Mouse (Mus musculus): ENCODE data around the gene Spin2d. TPM values are rescaled to one million over a fixed set of nuclear protein-coding genes. Genes with fewer than 3 reads are reported as not detected.
"Not testable (repeated sequence)": the region's sequence is repeated elsewhere in the genome, so short reads cannot be mapped to it uniquely, and the experiment has no call there.

The Spin2d gene
- polyA plus RNA-seq (2014; fragmentation: Nextera tagmentation; extraction: Ambion mirVana): not detected in 2 replicates

DNA sequence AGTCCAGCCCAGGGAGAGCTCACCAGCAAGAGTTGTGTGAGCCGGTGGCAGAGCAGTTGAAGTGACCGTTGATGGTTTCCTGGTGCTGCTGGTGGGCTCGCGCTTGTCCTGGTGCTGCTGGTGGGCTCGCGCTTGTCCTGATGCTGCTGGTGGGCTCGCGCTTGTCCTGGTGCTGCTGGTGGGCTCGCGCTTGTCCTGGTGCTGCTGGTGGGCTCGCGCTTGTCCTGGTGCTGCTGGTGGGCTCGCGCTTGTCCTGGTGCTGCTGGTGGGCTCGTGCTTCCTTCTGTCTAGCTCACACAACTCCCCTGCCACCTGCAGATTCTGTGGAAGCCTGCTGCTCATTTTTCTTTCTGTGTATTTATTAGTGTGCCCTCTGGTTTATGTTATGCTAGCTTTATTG, at the start of gene Spin2d:
Gene Spin2d, minus strand, starts transcription at position 101 of the 400 bp plus-strand sequence.
- H3K9ac ChIP-seq; H3K4me1 ChIP-seq (replicated peaks; ENCODE audit: control insufficient read depth, insufficient read depth, low read length): not testable (repeated sequence)
- 76% methylated on average over 7 of the region's 15 CpGs for WGBS

DNA sequence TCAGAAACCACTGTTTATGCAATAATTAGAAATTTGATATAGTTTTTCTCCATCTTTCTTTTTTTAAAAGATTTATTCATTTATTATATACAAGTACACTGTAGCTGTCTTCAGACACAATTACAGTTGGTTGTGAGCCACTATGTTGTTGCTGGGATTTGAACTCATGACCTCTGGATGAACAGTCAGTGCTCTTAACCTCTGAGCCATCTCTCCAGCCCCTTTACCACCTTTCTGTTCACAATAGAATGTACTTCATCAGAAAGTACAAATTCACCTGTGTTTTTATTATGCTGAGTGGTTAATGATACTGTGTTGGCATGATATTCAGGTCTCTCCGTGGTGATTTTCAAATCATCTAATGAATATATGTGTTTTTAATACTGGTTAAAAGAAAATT, 48.6 kb upstream of the Spin2d start:
- Histone ChIP-seq H3K27ac (no peak overlapping the region), H3K9ac (no peak overlapping the region), H3K27me3 (ENCODE audit: control insufficient read depth, insufficient read depth, low read length) (no peaks in the 10 kb centered on the region), H3K4me2 (replicated peaks) (no peak overlapping the region), H3K4me1 (replicated peaks; ENCODE audit: control insufficient read depth, insufficient read depth, low read length) (0 out of 2 replicates have a peak, but pooled peaks cover 1% of the 10 kb centered on the region), H3K36me3 (replicated peaks; ENCODE audit: control insufficient read depth, insufficient read depth) (no peaks in the 10 kb centered on the region), H3K9me3 (ENCODE audit: control insufficient read depth, low read length) (no peaks in the 10 kb centered on the region), H3K4me3 (replicated peaks; ENCODE audit: low read length) (no peak overlapping the region)
- WGBS: 61% methylated on average over 1 of the region's 1 CpGs
- ATAC-seq (ENCODE audit: low FRiP score) (no peak), DNase-seq (ENCODE audit: low spot score) (no peak)

More for the DNA sequence above, at the start of gene Spin2d:
- not testable (repeated sequence) for H3K9me3 ChIP-seq (ENCODE audit: control insufficient read depth, low read length); ATAC-seq (ENCODE audit: low FRiP score); H3K4me2 ChIP-seq (replicated peaks); H3K4me3 ChIP-seq (replicated peaks; ENCODE audit: low read length); H3K27ac ChIP-seq; DNase-seq (ENCODE audit: low spot score); H3K27me3 ChIP-seq (ENCODE audit: control insufficient read depth, insufficient read depth, low read length); H3K36me3 ChIP-seq (replicated peaks; ENCODE audit: control insufficient read depth, insufficient read depth)

DNA sequence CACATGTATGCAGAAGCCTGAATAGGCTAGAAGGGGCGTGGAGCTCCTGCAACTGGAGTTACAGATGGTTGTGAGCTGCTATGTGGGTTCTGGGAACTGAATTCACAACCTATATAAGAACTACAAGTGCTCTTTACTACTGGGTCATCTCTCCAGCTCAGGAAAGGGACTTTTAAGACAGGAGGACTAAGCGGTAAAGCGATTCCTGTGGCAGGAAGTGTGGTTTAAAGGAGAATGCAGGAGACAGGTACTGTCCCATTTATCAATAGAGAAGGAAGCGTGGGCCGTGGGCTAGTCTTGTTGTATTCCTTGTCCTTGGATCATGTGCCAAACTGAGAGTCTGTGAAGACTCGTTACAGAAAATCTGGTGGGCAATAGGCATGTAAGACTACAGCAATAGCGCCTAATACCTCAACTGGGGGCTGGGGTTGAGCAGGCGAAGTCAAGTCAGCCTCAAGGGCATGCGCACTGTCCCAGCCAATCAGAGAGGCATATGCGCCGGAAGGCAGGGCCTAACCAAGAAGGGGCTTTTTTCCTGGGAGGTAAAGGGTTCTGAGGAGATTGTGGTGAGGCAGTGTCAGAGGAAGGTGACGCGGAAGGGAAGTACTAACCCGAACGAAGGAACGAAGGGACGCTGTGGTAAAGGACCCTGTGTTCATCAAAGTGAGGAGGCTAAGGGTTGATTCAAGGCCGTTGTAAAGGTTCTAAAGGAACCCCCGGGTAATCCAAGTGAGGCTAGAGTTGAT, 37.2 kb upstream of the Spin2d start, which contains the start of gene Xlr4b:
Gene Xlr4b, plus strand, starts transcription at position 515 of the 746 bp plus-strand sequence.
- DNase-seq (ENCODE audit: low spot score); ATAC-seq (ENCODE audit: low FRiP score); H3K9me3 ChIP-seq (ENCODE audit: control insufficient read depth, low read length); H3K27ac ChIP-seq; H3K36me3 ChIP-seq (replicated peaks; ENCODE audit: control insufficient read depth, insufficient read depth); H3K27me3 ChIP-seq (ENCODE audit: control insufficient read depth, insufficient read depth, low read length); H3K9ac ChIP-seq; H3K4me2 ChIP-seq (replicated peaks); H3K4me3 ChIP-seq (replicated peaks; ENCODE audit: low read length); H3K4me1 ChIP-seq (replicated peaks; ENCODE audit: control insufficient read depth, insufficient read depth, low read length): not testable (repeated sequence)
- 83% methylated on average over 8 of the region's 19 CpGs for WGBS

DNA sequence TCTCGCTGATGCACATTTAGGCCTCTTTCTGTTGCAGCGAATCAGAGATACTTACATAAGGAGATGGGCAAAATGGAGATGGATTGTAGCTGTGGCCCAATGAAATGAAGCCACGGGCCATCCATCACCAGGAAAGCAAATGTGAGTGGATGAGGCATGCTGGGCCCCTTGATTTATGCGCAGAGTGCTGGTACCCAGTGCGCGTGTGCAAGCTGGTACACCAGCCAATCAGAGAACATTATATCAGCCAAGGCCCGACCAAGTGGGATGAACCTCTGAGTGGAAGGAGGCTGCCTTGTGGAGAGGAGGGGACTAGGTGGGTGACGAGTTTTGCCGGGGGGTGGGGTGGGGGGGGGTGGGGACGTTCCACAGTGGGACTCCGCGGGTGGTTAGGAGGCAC, 15.1 kb upstream of the Spin2d start, which contains the start of gene Xlr3b:
Gene Xlr3b, plus strand, starts transcription at position 274 of the 400 bp plus-strand sequence.
- 80% methylated on average over 6 of the region's 12 CpGs for WGBS
- not testable (repeated sequence) for H3K27ac ChIP-seq; H3K9me3 ChIP-seq (ENCODE audit: control insufficient read depth, low read length); H3K4me1 ChIP-seq (replicated peaks; ENCODE audit: control insufficient read depth, insufficient read depth, low read length); H3K9ac ChIP-seq; H3K27me3 ChIP-seq (ENCODE audit: control insufficient read depth, insufficient read depth, low read length); H3K4me3 ChIP-seq (replicated peaks; ENCODE audit: low read length); DNase-seq (ENCODE audit: low spot score); H3K36me3 ChIP-seq (replicated peaks; ENCODE audit: control insufficient read depth, insufficient read depth); H3K4me2 ChIP-seq (replicated peaks)
- peak; percentile 77; the same call in 1 of the 2 replicates for ATAC-seq (ENCODE audit: low FRiP score)

DNA sequence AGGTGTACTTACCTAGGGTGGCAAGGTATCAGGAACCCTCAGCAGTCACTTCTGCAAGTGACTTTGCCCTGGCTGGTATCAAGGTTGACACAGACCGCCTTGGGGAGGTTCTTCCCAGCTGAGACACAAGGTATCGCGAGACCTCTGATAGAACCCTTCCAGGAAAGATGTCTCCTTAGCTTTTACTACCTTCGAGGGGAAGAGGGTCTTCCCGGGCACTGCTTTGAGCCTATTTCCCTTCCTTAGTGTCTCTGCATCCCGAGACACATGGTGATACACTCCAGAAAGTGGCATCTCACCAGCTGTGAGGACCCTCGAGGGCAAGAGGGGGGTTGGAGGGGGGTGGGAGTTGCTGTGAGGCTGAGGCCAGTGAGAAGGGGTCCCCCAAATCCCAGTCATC, 27.4 kb downstream of the Spin2d start, which contains the start of gene DXBay18:
Gene DXBay18, minus strand, starts transcription at position 101 of the 400 bp plus-strand sequence.
- DNase-seq (ENCODE audit: low spot score); H3K9ac ChIP-seq; H3K4me2 ChIP-seq (replicated peaks); H3K36me3 ChIP-seq (replicated peaks; ENCODE audit: control insufficient read depth, insufficient read depth); H3K4me1 ChIP-seq (replicated peaks; ENCODE audit: control insufficient read depth, insufficient read depth, low read length); H3K4me3 ChIP-seq (replicated peaks; ENCODE audit: low read length); H3K27me3 ChIP-seq (ENCODE audit: control insufficient read depth, insufficient read depth, low read length); H3K27ac ChIP-seq; H3K9me3 ChIP-seq (ENCODE audit: control insufficient read depth, low read length); ATAC-seq (ENCODE audit: low FRiP score): not testable (repeated sequence)
- WGBS: no CpG with 5 or more reads among the region's 7 CpGs

DNA sequence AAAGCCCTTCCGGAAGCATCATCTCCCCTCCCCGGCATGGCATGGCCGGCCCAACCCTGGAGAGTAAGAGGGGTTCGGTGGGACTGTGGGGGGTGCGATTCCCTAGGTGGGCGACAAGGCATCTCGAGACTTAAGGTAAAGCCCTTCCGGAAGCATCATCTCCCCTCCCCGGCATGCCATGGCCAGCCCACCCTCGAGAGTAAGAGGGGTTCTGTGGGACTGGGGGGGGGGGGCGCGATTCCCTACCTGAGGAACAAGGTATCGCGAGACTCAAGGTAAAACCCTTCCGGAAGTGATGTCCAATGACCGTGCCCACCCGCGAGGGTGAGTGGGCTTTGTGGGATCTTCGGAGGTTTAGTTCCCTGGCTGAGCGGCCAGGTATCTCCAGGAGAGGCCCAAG, 28.3 kb downstream of the Spin2d start, which contains the start of gene Xlr5b:
Gene Xlr5b, plus strand, starts transcription at position 301 of the 400 bp plus-strand sequence.
- not testable (repeated sequence) for H3K27ac ChIP-seq; H3K4me2 ChIP-seq (replicated peaks); H3K36me3 ChIP-seq (replicated peaks; ENCODE audit: control insufficient read depth, insufficient read depth); H3K4me1 ChIP-seq (replicated peaks; ENCODE audit: control insufficient read depth, insufficient read depth, low read length); ATAC-seq (ENCODE audit: low FRiP score); H3K4me3 ChIP-seq (replicated peaks; ENCODE audit: low read length); DNase-seq (ENCODE audit: low spot score); H3K9me3 ChIP-seq (ENCODE audit: control insufficient read depth, low read length); H3K27me3 ChIP-seq (ENCODE audit: control insufficient read depth, insufficient read depth, low read length); H3K9ac ChIP-seq
- no CpG with 5 or more reads among the region's 20 CpGs for WGBS

DNA sequence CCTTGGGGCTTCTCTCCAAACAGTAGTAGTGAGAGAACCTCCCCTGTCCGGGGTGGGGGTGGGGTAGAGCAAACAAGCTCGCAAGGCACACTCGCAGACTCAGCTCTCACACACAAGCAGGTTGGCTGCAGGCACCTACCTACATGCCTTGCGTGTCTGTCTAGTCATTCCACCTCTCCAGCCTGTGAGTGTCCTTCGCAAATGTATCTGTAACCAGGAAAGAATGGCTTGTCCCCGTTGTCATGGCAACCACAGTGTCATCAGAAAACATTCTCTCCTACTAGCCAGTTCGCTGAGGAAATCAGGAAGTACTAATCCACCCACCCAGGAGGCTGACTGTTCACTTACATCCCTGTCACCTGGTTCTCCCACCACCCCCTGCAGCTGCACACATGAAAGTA, 33.6 kb downstream of the Spin2d start:
- H3K27me3 ChIP-seq (ENCODE audit: control insufficient read depth, insufficient read depth, low read length); H3K4me2 ChIP-seq (replicated peaks); DNase-seq (ENCODE audit: low spot score); H3K9me3 ChIP-seq (ENCODE audit: control insufficient read depth, low read length); H3K9ac ChIP-seq; H3K4me3 ChIP-seq (replicated peaks; ENCODE audit: low read length); H3K27ac ChIP-seq; H3K36me3 ChIP-seq (replicated peaks; ENCODE audit: control insufficient read depth, insufficient read depth); H3K4me1 ChIP-seq (replicated peaks; ENCODE audit: control insufficient read depth, insufficient read depth, low read length): not testable (repeated sequence)
- WGBS: no CpG with 5 or more reads among the region's 7 CpGs
- peak; percentile 72; the same call in 1 of the 2 replicates for ATAC-seq (ENCODE audit: low FRiP score)

Other genes starting within 250 kb of the Spin2d start
- 1.2 and 1.4 TPM in 2 replicates for gene Zfp185, start 189.7 kb downstream of the Spin2d start, polyA plus RNA-seq (2014; fragmentation: Nextera tagmentation; extraction: Ambion mirVana)
- not detected in 2 replicates for gene Pnma5, start 139.9 kb downstream of the Spin2d start, polyA plus RNA-seq (2014; fragmentation: Nextera tagmentation; extraction: Ambion mirVana)
- gene Pnma3, start 112.2 kb downstream of the Spin2d start, polyA plus RNA-seq (2014; fragmentation: Nextera tagmentation; extraction: Ambion mirVana): 2.8 and 4.4 TPM in 2 replicates
- gene Xlr4a, start 94.5 kb downstream of the Spin2d start, polyA plus RNA-seq (2014; fragmentation: Nextera tagmentation; extraction: Ambion mirVana): not detected in 2 replicates
- 4.8 and 7.7 TPM in 2 replicates for gene Xlr3a, start 79.9 kb downstream of the Spin2d start, polyA plus RNA-seq (2014; fragmentation: Nextera tagmentation; extraction: Ambion mirVana)
- gene Gm14685, start 59.9 kb downstream of the Spin2d start, polyA plus RNA-seq (2014; fragmentation: Nextera tagmentation; extraction: Ambion mirVana): 0.31 and 0.80 TPM in 2 replicates
- gene Xlr5b, start 28.2 kb downstream of the Spin2d start, polyA plus RNA-seq (2014; fragmentation: Nextera tagmentation; extraction: Ambion mirVana): not detected in 2 replicates
- 0.59 TPM in 1 of 2 replicates, not detected in the other for gene DXBay18, start 27.5 kb downstream of the Spin2d start, polyA plus RNA-seq (2014; fragmentation: Nextera tagmentation; extraction: Ambion mirVana)
- 21.1 and 42.4 TPM in 2 replicates for gene Xlr3b, start 15.2 kb upstream of the Spin2d start, polyA plus RNA-seq (2014; fragmentation: Nextera tagmentation; extraction: Ambion mirVana)
- gene Xlr4b, start 37.3 kb upstream of the Spin2d start, polyA plus RNA-seq (2014; fragmentation: Nextera tagmentation; extraction: Ambion mirVana): 0.38 and 0.63 TPM in 2 replicates
- 30.2 and 31.4 TPM in 2 replicates for gene F8a, start 51.3 kb upstream of the Spin2d start, polyA plus RNA-seq (2014; fragmentation: Nextera tagmentation; extraction: Ambion mirVana)
- 0.16 and 0.30 TPM in 2 replicates for gene Xlr4c, start 66.1 kb upstream of the Spin2d start, polyA plus RNA-seq (2014; fragmentation: Nextera tagmentation; extraction: Ambion mirVana)
- gene Xlr3c, start 88.4 kb upstream of the Spin2d start, polyA plus RNA-seq (2014; fragmentation: Nextera tagmentation; extraction: Ambion mirVana): 0.23 and 0.46 TPM in 2 replicates
- not detected in 2 replicates for gene Xlr5a, start 116.0 kb upstream of the Spin2d start, polyA plus RNA-seq (2014; fragmentation: Nextera tagmentation; extraction: Ambion mirVana)
- not detected in 2 replicates for gene Xlr5c, start 116.0 kb upstream of the Spin2d start, polyA plus RNA-seq (2014; fragmentation: Nextera tagmentation; extraction: Ambion mirVana)
- gene Gm45015, start 159.9 kb upstream of the Spin2d start, polyA plus RNA-seq (2014; fragmentation: Nextera tagmentation; extraction: Ambion mirVana): not detected in 2 replicates
- gene Zfp275, start 165.6 kb upstream of the Spin2d start, polyA plus RNA-seq (2014; fragmentation: Nextera tagmentation; extraction: Ambion mirVana): 12.1 and 13.6 TPM in 2 replicates
- not detected in 2 replicates for gene Gm18336, start 221.7 kb upstream of the Spin2d start, polyA plus RNA-seq (2014; fragmentation: Nextera tagmentation; extraction: Ambion mirVana)
- 1.1 and 1.5 TPM in 2 replicates for gene Zfp92, start 234.1 kb upstream of the Spin2d start, polyA plus RNA-seq (2014; fragmentation: Nextera tagmentation; extraction: Ambion mirVana)

All from hindbrain, embryonic 14.5 days (tissue).